Mouse (Mus musculus) heart, adult 11 months (tissue): ENCODE data around the gene Gm4871.
"Not testable (repeated sequence)": the region's sequence is repeated elsewhere in the genome, so short reads cannot be mapped to it uniquely, and the experiment has no call there.

ENCODE experiments used
- DNase-seq: peaks from one replicate; pipeline ENCODE4 v3.0.0; 2022

Gm4871 gene

GRCm38 (mm10) chr5:145032391-145032790 lies at the start of gene Gm4871:
Gene Gm4871 (minus strand): TSS chr5:145032754.
- not testable (repeated sequence) for DNase-seq

- DNase-seq: no peak
Observed at GRCm38 (mm10) chr5:145081866-145082613, 49.5 kb upstream of the Gm4871 start.

GRCm38 (mm10) chr5:145075081-145075480 lies 42.5 kb upstream of the Gm4871 start:
- no peak for DNase-seq

GRCm38 (mm10) chr5:145071342-145071741 lies 38.8 kb upstream of the Gm4871 start:
- DNase-seq: peak; percentile 66

GRCm38 (mm10) chr5:145069707-145070106 lies 37.2 kb upstream of the Gm4871 start:
- peak; percentile 83 for DNase-seq

- DNase-seq: peak; percentile 52
Observed at GRCm38 (mm10) chr5:145068863-145069262, 36.3 kb upstream of the Gm4871 start.

GRCm38 (mm10) chr5:145064765-145065340 lies 32.3 kb upstream of the Gm4871 start:
- peak; percentile 14 for DNase-seq

- DNase-seq: peak; percentile 74
Observed at GRCm38 (mm10) chr5:145059524-145059923, 27.0 kb upstream of the Gm4871 start.

- DNase-seq: no peak
Observed at GRCm38 (mm10) chr5:145058722-145059121, 26.2 kb upstream of the Gm4871 start.

- DNase-seq: no peak
Observed at GRCm38 (mm10) chr5:145057907-145058306, 25.4 kb upstream of the Gm4871 start.

GRCm38 (mm10) chr5:145054187-145054586 lies 21.6 kb upstream of the Gm4871 start:
- DNase-seq: not testable (repeated sequence)

GRCm38 (mm10) chr5:145042690-145043089 lies 10.1 kb upstream of the Gm4871 start, which contains the start of gene 1700018F24Rik:
Gene 1700018F24Rik (plus strand): TSS chr5:145042990.
- peak; percentile 80 for DNase-seq

GRCm38 (mm10) chr5:145041628-145042027 lies 9.1 kb upstream of the Gm4871 start:
- no peak for DNase-seq

- DNase-seq: peak; percentile 37
Observed at GRCm38 (mm10) chr5:145030476-145030875, 2.1 kb downstream of the Gm4871 start.

- peak; percentile 6 for DNase-seq
Observed at GRCm38 (mm10) chr5:145020712-145021111, 11.8 kb downstream of the Gm4871 start.

GRCm38 (mm10) chr5:145020254-145020653 lies 12.3 kb downstream of the Gm4871 start:
- peak; percentile 76 for DNase-seq

- DNase-seq: peak; percentile 21
Observed at GRCm38 (mm10) chr5:145016761-145017160, 15.8 kb downstream of the Gm4871 start.

GRCm38 (mm10) chr5:145014278-145014677 lies 18.3 kb downstream of the Gm4871 start:
- no peak for DNase-seq

- peak; percentile 60 for DNase-seq
Observed at GRCm38 (mm10) chr5:145008878-145009659, 23.5 kb downstream of the Gm4871 start.

GRCm38 (mm10) chr5:145005596-145005995 lies 27.0 kb downstream of the Gm4871 start:
- DNase-seq: no peak

GRCm38 (mm10) chr5:145004495-145004894 lies 28.1 kb downstream of the Gm4871 start:
- DNase-seq: peak; percentile 79

- DNase-seq: peak; percentile 25
Observed at GRCm38 (mm10) chr5:145003362-145003761, 29.2 kb downstream of the Gm4871 start.

GRCm38 (mm10) chr5:144998491-144998890 lies 34.1 kb downstream of the Gm4871 start:
- no peak for DNase-seq
